Mouse (Mus musculus): ENCODE results near the gene Ccdc39. TPM values are rescaled to one million over a fixed set of nuclear protein-coding genes. Genes with fewer than 3 reads are reported as not detected.

Ccdc39 gene
- polyA plus RNA-seq, 1 experiment from 2014 or later: 12.4 TPM

Other genes starting within 250 kb of the Ccdc39 start
- gene Ttc14, start 44.5 kb downstream of the Ccdc39 start, polyA plus RNA-seq (2016; fragmentation: Nextera tagmentation; extraction: Ambion mirVana): 80.2 and 81.6 TPM in 2 replicates
- gene Fxr1, start 175.6 kb upstream of the Ccdc39 start, polyA plus RNA-seq (2016; fragmentation: Nextera tagmentation; extraction: Ambion mirVana): 56.4 and 59.9 TPM in 2 replicates
- gene Dnajc19, start 237.0 kb upstream of the Ccdc39 start, polyA plus RNA-seq (2016; fragmentation: Nextera tagmentation; extraction: Ambion mirVana): 117 and 132 TPM in 2 replicates